ENCODE assay signal across 17 mouse cellular contexts in genomic region chr2:108764703-108765102, GRCm38 (mm10).
DNase-seq lines count a peak whose midpoint lies in the region; ATAC-seq lines count a peak whose summit lies in the region.
"Had no signal": no experiment of that assay in that cellular context is flagged by ENCODE, and none has a peak within 500 bp of the region (broad histone marks: within the 10 kb centered on the region; RNA-seq: fewer than 3 reads in every experiment).

No protein-coding gene starts in this region.

- no peak overlapping the region for H3K27ac ChIP-seq in midbrain, embryonic 10.5 days (replicated peaks)
- H3K27ac ChIP-seq: embryonic facial prominence, embryonic 15.5 days; heart, embryonic 15.5 days; hindbrain, embryonic 14.5 days; kidney, embryonic 15.5 days; layer of hippocampus, adult 2 months; liver, embryonic 15.5 days had no signal

- no peaks in the 10 kb centered on the region for H3K27me3 ChIP-seq in midbrain, embryonic 10.5 days (ENCODE audit: low read depth, poor library complexity, severe bottlenecking)
- H3K27me3 ChIP-seq: embryonic facial prominence, embryonic 15.5 days; heart, embryonic 15.5 days; kidney, embryonic 15.5 days; liver, embryonic 15.5 days had no signal

- no peaks in the 10 kb centered on the region for H3K36me3 ChIP-seq in midbrain, embryonic 10.5 days
- H3K36me3 ChIP-seq: embryonic facial prominence, embryonic 15.5 days; G1E; heart, embryonic 15.5 days; kidney, embryonic 15.5 days; liver, embryonic 15.5 days had no signal

- no peak overlapping the region for H3K4me3 ChIP-seq in midbrain, embryonic 10.5 days
- H3K4me3 ChIP-seq: embryonic facial prominence, embryonic 15.5 days; heart, embryonic 15.5 days; kidney, embryonic 15.5 days; layer of hippocampus, adult 2 months; liver, embryonic 15.5 days had no signal

- no peaks in the 10 kb centered on the region for H3K4me1 ChIP-seq in midbrain, embryonic 10.5 days
- H3K4me1 ChIP-seq: embryonic facial prominence, embryonic 15.5 days; heart, embryonic 15.5 days; kidney, embryonic 15.5 days; liver, embryonic 15.5 days had no signal

- WGBS in midbrain, embryonic 10.5 days: 82% methylated on average over 4 of the region's 4 CpGs

- H3K9me3 ChIP-seq in midbrain, embryonic 10.5 days (replicated peaks): no peaks in the 10 kb centered on the region
- H3K9me3 ChIP-seq: embryonic facial prominence, embryonic 15.5 days; heart, embryonic 15.5 days; kidney, embryonic 15.5 days; liver, embryonic 15.5 days had no signal

- ATAC-seq in cerebellum, adult (ENCODE audit: insufficient number of reproducible peaks, low FRiP score, low TSS enrichment): peak; percentile 77
- no peak for ATAC-seq in inflammation-experienced regulatory T-cells, adult 6 months
- ATAC-seq: forebrain, embryonic 16.5 days had no signal

- no peak for DNase-seq in cerebellum, postnatal 14 days
- peak; percentile 4 for DNase-seq in right cerebral cortex, postnatal 25 days
- no peak for DNase-seq in right cerebral cortex, postnatal 10 days (ENCODE audit: low spot score in 2 of 2)
- DNase-seq in cerebellum, postnatal 36 days: peak; percentile 24 to 43
- DNase-seq in yolk sac, embryonic 10.5 days (ENCODE audit: low spot score): peak; percentile 2
- no peak for DNase-seq in midbrain, embryonic 10.5 days (ENCODE audit: low spot score)
- DNase-seq: thymus, adult 2 months had no signal

Comparison
In these comparisons a context has a peak if more than half of its experiments do, and no peak if none do; other contexts are left out.
1. DNase-seq: peak in right cerebral cortex, postnatal 25 days (single experiment), cerebellum, postnatal 36 days (2 of 2) and yolk sac, embryonic 10.5 days (single experiment); none in cerebellum, postnatal 14 days (0 of 2), right cerebral cortex, postnatal 10 days (0 of 2) and midbrain, embryonic 10.5 days (single experiment).